Mouse (Mus musculus) limb, embryonic 14.5 days (tissue): ENCODE results near the gene Gpatch2. TPM values are rescaled to one million over a fixed set of nuclear protein-coding genes. Genes with fewer than 3 reads are reported as not detected.

Experiments used
- ATAC-seq: fragments of 200-750 bp; cut with Nextera tagmentation; 2 replicates; pipeline ENCODE4 v1.8.0; 2017; ENCODE audit warnings: low read depth, moderate number of reproducible peaks, moderate TSS enrichment; ENCODE audit not compliant: low FRiP score
- DNase-seq: peaks from one replicate; pipeline ENCODE4 v3.0.0-alpha.2; 2015; ENCODE audit warnings: low spot score
- H3K27ac ChIP-seq: fragments of 300-500 bp; sonication (generic); replicated peaks from 2 replicates; pipeline ENCODE4 v1.5.1; 2014; ENCODE audit warnings: low read depth, mild to moderate bottlenecking, low read length, moderate library complexity, mixed read lengths
- H3K27me3 ChIP-seq: fragments of 300-500 bp; sonication (generic); 2 replicates; pipeline ENCODE4 v1.6.1; 2014; ENCODE audit warnings: low read length, mixed read lengths; ENCODE audit not compliant: control insufficient read depth, insufficient read depth
- H3K36me3 ChIP-seq: fragments of 300-500 bp; sonication (generic); 2 replicates; pipeline ENCODE4 v1.6.1; 2014; ENCODE audit warnings: mild to moderate bottlenecking, low read length, moderate library complexity, mixed read lengths; ENCODE audit not compliant: control insufficient read depth, insufficient read depth
- H3K4me1 ChIP-seq: fragments of 300-500 bp; sonication (generic); 2 replicates; pipeline ENCODE4 v1.6.1; 2014; ENCODE audit warnings: antibody characterized with exemption, low read length, mixed read lengths; ENCODE audit not compliant: control insufficient read depth, insufficient read depth
- H3K4me2 ChIP-seq: fragments of 300-500 bp; sonication (generic); replicated peaks from 2 replicates; pipeline ENCODE4 v1.6.1; 2014; ENCODE audit warnings: low read depth, mild to moderate bottlenecking, low read length, moderate library complexity; ENCODE audit not compliant: severe bottlenecking
- H3K4me3 ChIP-seq: fragments of 300-500 bp; sonication (generic); replicated peaks from 2 replicates; pipeline ENCODE4 v1.5.1; 2014; ENCODE audit warnings: low read length
- H3K9ac ChIP-seq: fragments of 300-500 bp; sonication (generic); 2 replicates; pipeline ENCODE4 v1.6.1; 2014; ENCODE audit warnings: mild to moderate bottlenecking, low read depth, low read length, moderate library complexity; ENCODE audit not compliant: severe bottlenecking
- H3K9me3 ChIP-seq: fragments of 300-500 bp; sonication (generic); 2 replicates; pipeline ENCODE4 v1.6.1; 2016; ENCODE audit warnings: low read length; ENCODE audit not compliant: control insufficient read depth
- POLR2A ChIP-seq: fragments of 200-500 bp; IDR thresholded peaks from 2 replicates; pipeline ENCODE4 v1.8.0; 2012; ENCODE audit warnings: inconsistent platforms, mild to moderate bottlenecking, moderate library complexity, borderline replicate concordance; ENCODE audit not compliant: insufficient read depth, insufficient read length; ENCODE audit errors: extremely low read depth
- WGBS: fragments of 180-500 bp; shearing (Covaris S2); extraction: QIAGEN DNeasy Blood & Tissue Kit; methylation state at CpG from one replicate; pipeline ENCODE4 v1.1.7; 2014; 5-methylcytosine and 5-hydroxymethylcytosine counted together
- polyA plus RNA-seq, 2 experiments: library from polyadenylated mRNA; depleted of rRNA in 1 of 2; stranded (reverse) in 1 of 2; unstranded in 1 of 2; fragments of >200 nt; fragmentation: Nextera tagmentation in 1 of 2; extraction: Ambion mirVana in 1 of 2; gene quantifications; 2 replicates each; pipeline versions ENCODE4 v1.2.1 to v1.2.3; 2012 to 2014

The Gpatch2 gene
- polyA plus RNA-seq, 2 experiments, result 17.7 to 17.8 TPM

DNA sequence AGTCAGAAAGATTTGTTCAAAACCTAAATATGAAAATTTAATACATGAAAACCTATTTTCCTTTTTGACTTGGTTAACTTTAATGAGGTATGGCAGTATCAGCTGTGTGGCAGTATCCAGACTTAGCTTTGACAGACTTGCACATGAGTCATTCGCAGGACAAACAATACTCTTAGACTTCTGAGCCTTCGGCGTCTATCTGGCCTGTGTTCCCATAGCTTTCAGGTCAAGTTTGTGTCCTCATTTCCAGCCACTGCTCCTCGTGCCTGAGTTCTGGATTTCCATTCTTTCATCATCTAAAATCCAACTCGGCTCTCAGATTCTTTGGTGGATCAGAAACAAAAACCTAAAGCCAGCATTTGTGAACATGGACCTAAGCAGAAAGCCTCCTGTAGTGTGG is 79.2 kb downstream of the Gpatch2 start:
- TF ChIP-seq POLR2A, result no peak
- Histone ChIP-seq H3K27me3 (no peaks in the 10 kb centered on the region), H3K4me3 (no peak overlapping the region), H3K9ac (no peak overlapping the region), H3K27ac (no peak overlapping the region), H3K9me3 (no peaks in the 10 kb centered on the region), H3K4me1 (no peaks in the 10 kb centered on the region), H3K36me3 (no peaks in the 10 kb centered on the region), H3K4me2 (no peak overlapping the region)
- ATAC-seq (no peak), DNase-seq (no peak)
- WGBS, result 93% methylated on average over 5 of the region's 5 CpGs

DNA sequence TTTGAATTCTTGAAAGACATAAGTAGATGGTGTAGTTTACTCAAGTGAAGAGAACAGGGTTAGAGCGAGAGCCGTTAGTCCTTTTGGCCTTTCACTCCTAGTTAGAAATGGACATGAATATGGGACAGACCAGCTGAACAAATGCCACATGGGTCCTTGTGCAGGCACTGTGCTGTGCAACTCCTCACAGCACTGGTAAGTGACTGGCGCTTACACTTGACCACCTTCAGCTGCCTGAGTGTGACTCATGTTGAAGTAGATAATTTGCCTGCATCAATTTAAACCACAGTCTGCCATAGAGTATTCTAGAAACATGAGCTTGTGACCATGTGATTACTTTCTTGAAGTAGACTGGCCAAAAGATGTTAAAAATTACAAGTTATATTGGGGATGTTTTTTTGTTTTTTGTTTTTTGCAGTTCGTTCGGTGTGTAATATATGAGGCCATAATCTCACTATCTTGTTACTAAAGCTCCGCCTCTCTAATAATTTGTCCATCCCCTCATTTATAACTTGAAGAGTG is 79.8 kb downstream of the Gpatch2 start:
- TF ChIP-seq POLR2A, result no peak
- H3K4me3 ChIP-seq, result no peak overlapping the region

DNA sequence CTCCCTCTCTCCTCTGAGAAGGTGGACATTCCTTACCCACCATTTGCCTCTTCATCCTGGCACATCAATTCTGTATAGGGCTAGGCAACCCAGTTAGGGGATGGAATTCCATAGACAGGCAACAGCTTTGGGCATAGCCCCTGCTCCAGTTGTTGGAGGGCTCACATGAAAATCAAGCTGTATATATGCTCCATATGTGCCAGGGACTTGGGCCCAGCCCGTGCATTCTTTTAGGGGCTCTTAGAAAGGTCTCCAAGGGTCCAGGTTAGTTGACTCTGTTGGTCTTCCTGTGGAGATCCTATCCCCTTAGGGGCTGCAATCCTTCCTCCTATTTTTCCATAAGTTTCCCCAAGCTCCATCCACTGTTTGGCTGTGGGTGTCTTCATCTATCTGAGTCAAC is 80.4 kb downstream of the Gpatch2 start:
- Histone ChIP-seq H3K36me3 (no peaks in the 10 kb centered on the region), H3K9ac (no peak overlapping the region), H3K4me3 (no peak overlapping the region), H3K27me3 (no peaks in the 10 kb centered on the region), H3K4me1 (peaks cover 3% of the 10 kb centered on the region; the same call in 1 of the 2 replicates), H3K27ac (no peak overlapping the region), H3K9me3 (no peaks in the 10 kb centered on the region), H3K4me2 (no peak overlapping the region)
- WGBS, result 81% methylated on average over 1 of the region's 1 CpGs
- no peak for TF ChIP-seq POLR2A
- ATAC-seq (no peak), DNase-seq (no peak)

More for the DNA sequence above, 79.8 kb downstream of the Gpatch2 start:
- Histone ChIP-seq H3K4me2 (no peak overlapping the region), H3K9ac (no peak overlapping the region), H3K4me1 (no peaks in the 10 kb centered on the region), H3K9me3 (no peaks in the 10 kb centered on the region), H3K27me3 (no peaks in the 10 kb centered on the region), H3K27ac (no peak overlapping the region), H3K36me3 (no peaks in the 10 kb centered on the region)
- DNase-seq, result no peak
- WGBS, result 93% methylated on average over 6 of the region's 6 CpGs
- ATAC-seq, result no peak

DNA sequence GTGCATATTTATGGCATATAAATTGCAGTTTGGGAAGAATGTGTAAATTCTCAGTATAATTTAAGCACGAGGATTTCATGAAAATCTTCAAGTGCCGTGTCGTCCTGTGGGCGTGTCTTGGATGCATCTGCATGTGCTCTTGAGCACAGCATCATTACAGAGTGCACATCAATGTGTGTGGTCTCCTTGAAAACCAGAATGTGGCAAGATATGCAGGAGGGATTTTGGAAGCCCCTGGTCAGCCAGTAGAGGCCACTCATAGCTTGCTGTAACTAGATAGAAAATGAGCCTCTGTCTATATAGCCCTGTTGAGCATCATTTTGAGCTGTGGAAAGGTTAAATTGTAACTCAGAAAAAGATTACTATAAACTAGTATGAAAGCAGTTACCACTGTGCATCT is 83.9 kb downstream of the Gpatch2 start:
- Histone ChIP-seq H3K9ac (no peak overlapping the region), H3K27ac (no peak overlapping the region), H3K9me3 (no peaks in the 10 kb centered on the region), H3K27me3 (no peaks in the 10 kb centered on the region), H3K4me2 (no peak overlapping the region), H3K36me3 (no peaks in the 10 kb centered on the region), H3K4me1 (peaks cover 7% of the 10 kb centered on the region; the same call in 1 of the 2 replicates), H3K4me3 (no peak overlapping the region)
- WGBS, result 74% methylated on average over 4 of the region's 4 CpGs
- no peak for TF ChIP-seq POLR2A
- DNase-seq, result no peak
- no peak for ATAC-seq

DNA sequence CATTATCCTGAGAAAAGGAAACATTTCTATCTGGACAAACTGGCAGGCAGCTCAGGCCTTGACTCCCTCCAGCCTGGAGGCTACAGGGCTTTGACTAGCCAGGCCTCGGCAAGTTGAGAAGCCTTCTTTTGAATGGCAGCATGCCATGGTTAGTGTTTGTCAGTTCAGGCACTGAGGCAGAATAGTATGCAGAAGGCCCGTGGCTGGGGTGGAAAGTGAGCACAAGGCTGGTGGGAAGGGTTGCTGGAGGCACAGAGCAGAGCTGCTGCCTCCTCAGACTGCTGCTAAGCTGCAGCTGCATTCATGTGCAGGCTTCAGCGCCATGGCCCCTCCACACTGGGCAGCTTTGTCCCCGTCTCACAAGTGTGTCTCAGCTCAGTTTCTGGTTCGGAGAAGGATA is 85.3 kb downstream of the Gpatch2 start:
- Histone ChIP-seq H3K27me3 (no peaks in the 10 kb centered on the region), H3K9me3 (no peaks in the 10 kb centered on the region), H3K4me3 (no peak overlapping the region), H3K4me1 (peaks cover 7% of the 10 kb centered on the region; the same call in 1 of the 2 replicates), H3K9ac (no peak overlapping the region), H3K4me2 (no peak overlapping the region), H3K27ac (no peak overlapping the region), H3K36me3 (no peaks in the 10 kb centered on the region)
- 14% methylated on average over 5 of the region's 5 CpGs for WGBS
- no peak for ATAC-seq
- no peak for DNase-seq
- no peak for TF ChIP-seq POLR2A
